Mouse (Mus musculus) kidney, postnatal 0 days (tissue): ENCODE data around the gene Smarca2. TPM values are rescaled to one million over a fixed set of nuclear protein-coding genes. Genes with fewer than 3 reads are reported as not detected.

Source experiments
- ATAC-seq: fragments of 200-750 bp; cut with Nextera tagmentation; replicated peaks from 2 replicates; pipeline ENCODE4 v1.8.0; 2017; ENCODE audit warnings: low read depth, moderate number of reproducible peaks, moderate TSS enrichment, moderate library complexity; ENCODE audit not compliant: low FRiP score
- DNase-seq: peaks from one replicate; pipeline ENCODE4 v3.0.0-alpha.2; 2016; ENCODE audit warnings: low spot score
- H3K27ac ChIP-seq: fragments of 300-500 bp; sonication (generic); 2 replicates; pipeline ENCODE4 v1.5.1; 2014; ENCODE audit warnings: mild to moderate bottlenecking
- H3K27me3 ChIP-seq: fragments of 300-500 bp; sonication (generic); 2 replicates; pipeline ENCODE4 v1.6.1; 2014; ENCODE audit warnings: low read length, mixed read lengths; ENCODE audit not compliant: insufficient read depth
- H3K36me3 ChIP-seq: fragments of 300-500 bp; sonication (generic); 2 replicates; pipeline ENCODE4 v1.6.1; 2014; ENCODE audit warnings: low read length, mixed read lengths; ENCODE audit not compliant: insufficient read depth
- H3K4me1 ChIP-seq: fragments of 300-500 bp; sonication (generic); replicated peaks from 2 replicates; pipeline ENCODE4 v1.6.1; 2014; ENCODE audit warnings: antibody characterized with exemption, low read length, mixed read lengths; ENCODE audit not compliant: insufficient read depth
- H3K4me2 ChIP-seq: fragments of 300-500 bp; sonication (generic); 2 replicates; pipeline ENCODE4 v1.6.1; 2014; ENCODE audit warnings: mild to moderate bottlenecking, low read length, moderate library complexity, mixed read lengths
- H3K4me3 ChIP-seq: fragments of 300-500 bp; sonication (generic); replicated peaks from 2 replicates; pipeline ENCODE4 v1.5.1; 2014; ENCODE audit warnings: low read depth, low read length
- H3K9ac ChIP-seq: fragments of 300-500 bp; sonication (generic); 2 replicates; pipeline ENCODE4 v1.6.1; 2014; ENCODE audit warnings: low read depth, low read length
- H3K9me3 ChIP-seq: fragments of 300-500 bp; sonication (generic); replicated peaks from 2 replicates; pipeline ENCODE4 v1.6.1; 2016; ENCODE audit warnings: low read length, inconsistent platforms, mixed read lengths
- CTCF ChIP-seq: IDR thresholded peaks from 2 replicates; pipeline ENCODE4 v1.5.1; 2016; ENCODE audit warnings: antibody characterized with exemption, low read depth, mild to moderate bottlenecking, moderate library complexity
- WGBS: fragments of 180-500 bp; shearing (Covaris S2); extraction: QIAGEN DNeasy Blood & Tissue Kit; methylation state at CpG from one replicate; pipeline ENCODE4 v1.1.7; 2014; 5-methylcytosine and 5-hydroxymethylcytosine counted together
- polyA plus RNA-seq: library from polyadenylated mRNA; unstranded; fragments of >200 nt; fragmentation: Nextera tagmentation; extraction: Ambion mirVana; gene quantifications from 2 replicates; pipeline ENCODE4 v1.2.1, GENCODE M21; 2015

Gene Smarca2
- polyA plus RNA-seq, 1 experiment from 2014 or later = 36.1 TPM

GRCm38 (mm10) chr19:26753266-26753872 is 148.5 kb downstream of the Smarca2 start:
- H3K4me1 ChIP-seq = peaks cover 12% of the 10 kb centered on the region; the same call in 1 of the 2 replicates
- H3K9me3 ChIP-seq = no peaks in the 10 kb centered on the region
- no peak overlapping the region for H3K9ac ChIP-seq
- no peaks in the 10 kb centered on the region for H3K27me3 ChIP-seq
- DNase-seq (peak; percentile 44), ATAC-seq (no peak)
- H3K36me3 ChIP-seq = no peaks in the 10 kb centered on the region
- TF ChIP-seq CTCF = no peak
- peak overlapping the region; percentile 80 for H3K27ac ChIP-seq
- WGBS = 41% methylated on average over 7 of the region's 7 CpGs
- no peak overlapping the region for H3K4me3 ChIP-seq
- peak overlapping the region; percentile 30; the same call in 1 of the 2 replicates for H3K4me2 ChIP-seq

- peak overlapping the region; percentile 80 for H3K27ac ChIP-seq
- no peak overlapping the region for H3K4me3 ChIP-seq
- no peaks in the 10 kb centered on the region for H3K27me3 ChIP-seq
- ATAC-seq = peak; percentile 70
- H3K9me3 ChIP-seq = no peaks in the 10 kb centered on the region
- peaks cover 12% of the 10 kb centered on the region; the same call in 1 of the 2 replicates for H3K4me1 ChIP-seq
- DNase-seq = peak; percentile 64
- 0 out of 2 replicates have a peak overlapping the region, but pooled peaks have one; percentile 24 for H3K4me2 ChIP-seq
- no peaks in the 10 kb centered on the region for H3K36me3 ChIP-seq
- 49% methylated on average over 10 of the region's 10 CpGs for WGBS
- no peak for TF ChIP-seq CTCF
- H3K9ac ChIP-seq = no peak overlapping the region
Measured at GRCm38 (mm10) chr19:26754016-26754794, 149.4 kb downstream of the Smarca2 start.

GRCm38 (mm10) chr19:26755991-26756390 is 151.1 kb downstream of the Smarca2 start:
- no peak overlapping the region for H3K4me3 ChIP-seq
- no peak overlapping the region for H3K4me2 ChIP-seq
- H3K4me1 ChIP-seq = peaks cover 12% of the 10 kb centered on the region; the same call in 1 of the 2 replicates
- H3K9me3 ChIP-seq = no peaks in the 10 kb centered on the region
- 89% methylated on average over 6 of the region's 6 CpGs for WGBS
- no peak for TF ChIP-seq CTCF
- DNase-seq = no peak
- H3K27me3 ChIP-seq = no peaks in the 10 kb centered on the region
- 0 out of 2 replicates have a peak, but pooled peaks cover 12% of the 10 kb centered on the region for H3K36me3 ChIP-seq
- peak overlapping the region; percentile 80; the same call in 1 of the 2 replicates for H3K27ac ChIP-seq
- ATAC-seq = no peak
- no peak overlapping the region for H3K9ac ChIP-seq

GRCm38 (mm10) chr19:26756399-26756798 is 151.5 kb downstream of the Smarca2 start:
- ATAC-seq (no peak), DNase-seq (no peak)
- 76% methylated on average over 8 of the region's 8 CpGs for WGBS
- no peak overlapping the region for H3K4me3 ChIP-seq
- H3K9ac ChIP-seq = no peak overlapping the region
- TF ChIP-seq CTCF = no peak
- no peak overlapping the region for H3K4me2 ChIP-seq
- H3K27ac ChIP-seq = 0 out of 2 replicates have a peak overlapping the region, but pooled peaks have one; percentile 31
- H3K9me3 ChIP-seq = no peaks in the 10 kb centered on the region
- no peaks in the 10 kb centered on the region for H3K27me3 ChIP-seq
- 0 out of 2 replicates have a peak, but pooled peaks cover 12% of the 10 kb centered on the region for H3K36me3 ChIP-seq
- peaks cover 12% of the 10 kb centered on the region; the same call in 1 of the 2 replicates for H3K4me1 ChIP-seq

GRCm38 (mm10) chr19:26758156-26758555 is 153.3 kb downstream of the Smarca2 start:
- no peak for DNase-seq
- no peak for TF ChIP-seq CTCF

GRCm38 (mm10) chr19:26758620-26759019 is 153.8 kb downstream of the Smarca2 start:
- DNase-seq = peak; percentile 72
- WGBS = 53% methylated on average over 7 of the region's 7 CpGs
- Histone ChIP-seq H3K9ac (peak overlapping the region; percentile 40; the same call in 1 of the 2 replicates), H3K36me3 (0 out of 2 replicates have a peak, but pooled peaks cover 12% of the 10 kb centered on the region), H3K4me1 (peaks cover 7% of the 10 kb centered on the region; the same call in 1 of the 2 replicates), H3K27ac (peak overlapping the region; percentile 63), H3K4me2 (peak overlapping the region; percentile 25; the same call in 1 of the 2 replicates), H3K27me3 (no peaks in the 10 kb centered on the region), H3K9me3 (no peaks in the 10 kb centered on the region), H3K4me3 (no peak overlapping the region)
- TF ChIP-seq CTCF = no peak
- ATAC-seq = no peak

More at GRCm38 (mm10) chr19:26758156-26758555, 153.3 kb downstream of the Smarca2 start:
- ATAC-seq = no peak
- Histone ChIP-seq H3K9ac (peak overlapping the region; percentile 40; the same call in 1 of the 2 replicates), H3K36me3 (0 out of 2 replicates have a peak, but pooled peaks cover 12% of the 10 kb centered on the region), H3K9me3 (no peaks in the 10 kb centered on the region), H3K4me3 (0 out of 2 replicates have a peak overlapping the region, but pooled peaks have one; percentile 4), H3K4me2 (peak overlapping the region; percentile 25; the same call in 1 of the 2 replicates), H3K4me1 (peaks cover 12% of the 10 kb centered on the region; the same call in 1 of the 2 replicates), H3K27me3 (no peaks in the 10 kb centered on the region), H3K27ac (peak overlapping the region; percentile 63)
- 64% methylated on average over 8 of the region's 8 CpGs for WGBS
